Mouse (Mus musculus) embryonic fibroblast, embryonic 13.5 days (primary cell): Measurements from ENCODE around the gene Dvl3. TPM values are rescaled to one million over a fixed set of nuclear protein-coding genes. Genes with fewer than 3 reads are reported as not detected.
A peak's percentile ranks its signal among the peaks of the same experiment; 100 is the strongest.

Experiments
- H3K27ac ChIP-seq: 2 replicates; pipeline ENCODE4 v1.5.1; 2012; ENCODE audit warnings: low read length, control low read depth, inconsistent platforms; ENCODE audit not compliant: insufficient read depth
- H3K4me1 ChIP-seq: 2 replicates; pipeline ENCODE4 v1.6.1; 2011; ENCODE audit warnings: low read length; ENCODE audit not compliant: control insufficient read depth, insufficient read depth
- H3K4me3 ChIP-seq: 2 replicates; pipeline ENCODE4 v1.5.1; 2011; ENCODE audit warnings: mild to moderate bottlenecking, control low read depth, low read length; ENCODE audit not compliant: insufficient read depth
- CTCF ChIP-seq: IDR thresholded peaks from 2 replicates; pipeline ENCODE4 v1.5.1; 2011; ENCODE audit warnings: mild to moderate bottlenecking, control low read depth, low read length, moderate library complexity, borderline replicate concordance; ENCODE audit not compliant: insufficient read depth
- POLR2A ChIP-seq: IDR thresholded peaks from 2 replicates; pipeline ENCODE4 v1.6.1; 2011; ENCODE audit warnings: low read depth, mild to moderate bottlenecking, control low read depth, low read length, moderate library complexity
- polyA plus RNA-seq: library from polyadenylated mRNA; stranded (reverse); fragments of >200 nt; gene quantifications from 2 replicates; pipeline ENCODE4 v1.2.4, GENCODE M21; 2011; ENCODE audit warnings: low read depth; ENCODE audit not compliant: missing spikeins, insufficient read length

Gene Dvl3
- polyA plus RNA-seq, 1 experiment = 57.3 TPM

DNA sequence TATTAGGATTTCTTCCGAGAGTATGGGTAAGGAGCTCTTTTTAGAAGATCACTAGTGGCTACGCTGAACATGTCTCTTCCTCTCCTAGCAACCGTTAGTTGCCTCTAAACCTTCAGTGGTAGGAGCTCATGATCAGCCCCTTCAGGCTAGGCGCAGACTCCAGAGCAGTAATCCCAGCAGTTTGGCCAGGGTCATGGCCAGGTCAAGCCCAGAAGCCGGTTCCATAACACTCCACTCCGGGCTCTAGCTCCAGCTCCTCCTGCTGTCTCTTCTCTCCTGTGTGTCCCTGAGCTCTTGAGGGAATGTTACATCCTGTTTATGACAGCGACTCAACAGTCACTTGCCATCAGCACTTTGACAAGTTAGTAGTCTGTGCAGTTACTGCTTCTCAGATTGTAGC lies 40.6 kb downstream of the Dvl3 start:
- H3K4me1 ChIP-seq = no peaks in the 10 kb centered on the region
- no peak for TF ChIP-seq CTCF
- no peak overlapping the region for H3K27ac ChIP-seq
- H3K4me3 ChIP-seq = no peak overlapping the region

DNA sequence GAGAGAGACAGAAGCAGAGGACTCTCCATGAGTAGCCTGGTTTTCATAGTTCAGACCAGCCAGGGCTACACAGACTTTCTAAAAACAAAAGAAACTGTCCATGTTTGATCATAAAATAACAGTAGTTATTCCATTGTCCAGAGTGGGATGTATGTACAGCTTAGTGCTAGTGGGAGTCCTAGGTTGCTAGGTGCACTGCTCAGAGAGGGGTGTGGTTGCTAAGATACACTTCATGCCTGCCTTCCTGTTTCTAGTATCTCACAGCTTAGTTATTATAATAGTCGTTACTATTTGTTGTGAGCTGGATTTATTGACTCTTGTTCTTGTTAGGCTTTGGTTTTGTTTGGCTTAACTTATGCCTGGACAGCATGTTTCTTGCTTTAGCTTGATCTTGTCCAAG lies 48.3 kb downstream of the Dvl3 start:
- 0 out of 2 replicates have a peak, but pooled peaks have one; percentile 9 for TF ChIP-seq POLR2A
- TF ChIP-seq CTCF = no peak
- Histone ChIP-seq H3K27ac (no peak overlapping the region), H3K4me1 (no peaks in the 10 kb centered on the region), H3K4me3 (no peak overlapping the region)

Other genes with a start within 250 kb of the Dvl3 start
- 72.1 and 74.1 TPM in 2 replicates for gene Parl, start 214.6 kb upstream of the Dvl3 start, polyA plus RNA-seq
- not detected in 2 replicates for gene Cyp2ab1, start 191.6 kb upstream of the Dvl3 start, polyA plus RNA-seq
- gene Abcc5, start 90.6 kb upstream of the Dvl3 start, polyA plus RNA-seq = 74.8 and 76.8 TPM in 2 replicates
- 53.8 and 61.5 TPM in 2 replicates for gene Eif2b5, start 18.2 kb upstream of the Dvl3 start, polyA plus RNA-seq
- 448 and 450 TPM in 2 replicates for gene Ap2m1, start 18.5 kb downstream of the Dvl3 start, polyA plus RNA-seq
- 50.9 and 53.2 TPM in 2 replicates for gene Abcf3, start 31.6 kb downstream of the Dvl3 start, polyA plus RNA-seq
- not detected in 2 replicates for gene Vwa5b2, start 72.5 kb downstream of the Dvl3 start, polyA plus RNA-seq
- gene Eef1akmt4, start 94.6 kb downstream of the Dvl3 start, polyA plus RNA-seq = 14.3 and 15.2 TPM in 2 replicates
- gene Gm49333, start 94.6 kb downstream of the Dvl3 start, polyA plus RNA-seq = 2.6 TPM in 1 of 2 replicates, not detected in the other
- 31.4 and 34.6 TPM in 2 replicates for gene Alg3, start 94.8 kb downstream of the Dvl3 start, polyA plus RNA-seq
- 8.9 and 9.7 TPM in 2 replicates for gene Camk2n2, start 104.3 kb downstream of the Dvl3 start, polyA plus RNA-seq
- 11.4 and 17.2 TPM in 2 replicates for gene Ece2, start 112.8 kb downstream of the Dvl3 start, polyA plus RNA-seq
- 211 and 217 TPM in 2 replicates for gene Psmd2, start 134.7 kb downstream of the Dvl3 start, polyA plus RNA-seq
- 337 and 421 TPM in 2 replicates for gene Eif4g1, start 151.3 kb downstream of the Dvl3 start, polyA plus RNA-seq
- gene Fam131a, start 176.3 kb downstream of the Dvl3 start, polyA plus RNA-seq = 7.7 and 9.9 TPM in 2 replicates
- gene Polr2h, start 200.7 kb downstream of the Dvl3 start, polyA plus RNA-seq = 36.5 and 38.8 TPM in 2 replicates
- 7.0 and 7.9 TPM in 2 replicates for gene Clcn2, start 200.8 kb downstream of the Dvl3 start, polyA plus RNA-seq
- gene Chrd, start 216.1 kb downstream of the Dvl3 start, polyA plus RNA-seq = 3.8 and 7.3 TPM in 2 replicates
- 0.57 and 0.98 TPM in 2 replicates for gene Thpo, start 217.5 kb downstream of the Dvl3 start, polyA plus RNA-seq